Mouse (Mus musculus): ENCODE results near the gene Efcab14.

Efcab14 gene

GRCm38 (mm10) chr4:115737551-115738041, at the start of gene Efcab14:
Efcab14 (plus strand) TSS chr4:115737744.
- DNase-seq (ENCODE audit: low spot score in 2 of 2): peak; percentile 98

- DNase-seq (ENCODE audit: low spot score in 2 of 2): peak; percentile 65 to 70
These were observed 36.1 kb upstream of the Efcab14 start for GRCm38 (mm10) chr4:115701468-115701867.

- DNase-seq (ENCODE audit: low spot score in 2 of 2): no peak
These were observed 33.5 kb upstream of the Efcab14 start for GRCm38 (mm10) chr4:115703927-115704505.

- peak; percentile 70 to 78 for DNase-seq (ENCODE audit: low spot score in 2 of 2)
These were observed 28.5 kb upstream of the Efcab14 start for GRCm38 (mm10) chr4:115708974-115709593.

GRCm38 (mm10) chr4:115709792-115710418, 27.6 kb upstream of the Efcab14 start:
- DNase-seq (ENCODE audit: low spot score in 2 of 2): peak; percentile 85 to 89

- no peak for DNase-seq (ENCODE audit: low spot score in 2 of 2)
These were observed 8.8 kb upstream of the Efcab14 start for GRCm38 (mm10) chr4:115728721-115729120.

- peak; percentile 37 to 71 for DNase-seq (ENCODE audit: low spot score in 2 of 2)
These were observed 5.8 kb upstream of the Efcab14 start for GRCm38 (mm10) chr4:115731588-115732222.

GRCm38 (mm10) chr4:115732223-115732818, 5.2 kb upstream of the Efcab14 start:
- no peak for DNase-seq (ENCODE audit: low spot score in 2 of 2)

GRCm38 (mm10) chr4:115733746-115734145, 3.8 kb upstream of the Efcab14 start:
- no peak for DNase-seq (ENCODE audit: low spot score in 2 of 2)

- DNase-seq (ENCODE audit: low spot score in 2 of 2): no peak
These were observed 2.7 kb upstream of the Efcab14 start for GRCm38 (mm10) chr4:115734867-115735266.

GRCm38 (mm10) chr4:115738481-115738985, 989 bp downstream of the Efcab14 start:
- DNase-seq (ENCODE audit: low spot score in 2 of 2): no peak

- no peak for DNase-seq (ENCODE audit: low spot score in 2 of 2)
These were observed 5.1 kb downstream of the Efcab14 start for GRCm38 (mm10) chr4:115742658-115743057.

- no peak for DNase-seq (ENCODE audit: low spot score in 2 of 2)
These were observed 5.6 kb downstream of the Efcab14 start for GRCm38 (mm10) chr4:115743096-115743495.

GRCm38 (mm10) chr4:115748181-115748580, 10.6 kb downstream of the Efcab14 start:
- DNase-seq (ENCODE audit: low spot score in 2 of 2): no peak

GRCm38 (mm10) chr4:115749336-115749735, 11.8 kb downstream of the Efcab14 start:
- DNase-seq (ENCODE audit: low spot score in 2 of 2): no peak

- DNase-seq (ENCODE audit: low spot score in 2 of 2): no peak
These were observed 16.6 kb downstream of the Efcab14 start for GRCm38 (mm10) chr4:115754101-115754500.

- no peak for DNase-seq (ENCODE audit: low spot score in 2 of 2)
These were observed 17.3 kb downstream of the Efcab14 start for GRCm38 (mm10) chr4:115754851-115755250.

- peak in 1 of 2 experiments; percentile 16 for DNase-seq (ENCODE audit: low spot score in 2 of 2)
These were observed 23.7 kb downstream of the Efcab14 start for GRCm38 (mm10) chr4:115761206-115761605.

GRCm38 (mm10) chr4:115764581-115764980, 27.0 kb downstream of the Efcab14 start:
- DNase-seq (ENCODE audit: low spot score in 2 of 2): no peak

GRCm38 (mm10) chr4:115767647-115768467, 30.3 kb downstream of the Efcab14 start:
- DNase-seq (ENCODE audit: low spot score in 2 of 2): no peak

- DNase-seq (ENCODE audit: low spot score in 2 of 2): no peak
These were observed 37.5 kb downstream of the Efcab14 start for GRCm38 (mm10) chr4:115775056-115775455.

Measured in heart, adult 9 months (tissue).